Mouse (Mus musculus) lung, embryonic 15.5 days (tissue): ENCODE measurements around the gene Pak6. TPM values are rescaled to one million over a fixed set of nuclear protein-coding genes. Genes with fewer than 3 reads are reported as not detected.
"Not testable (repeated sequence)": the region's sequence is repeated elsewhere in the genome, so short reads cannot be mapped to it uniquely, and the experiment has no call there.

Experiments used
- ATAC-seq: fragments of 200-750 bp; cut with Nextera tagmentation; 2 replicates; pipeline ENCODE4 v1.8.0; 2017; ENCODE audit warnings: moderate number of reproducible peaks, borderline replicate concordance; ENCODE audit not compliant: low FRiP score, low TSS enrichment; ENCODE audit errors: extremely low read depth
- H3K27ac ChIP-seq: fragments of 300-500 bp; sonication (generic); 2 replicates; pipeline ENCODE4 v1.5.1; 2015; ENCODE audit warnings: moderate library complexity, mild to moderate bottlenecking, inconsistent platforms
- H3K27me3 ChIP-seq: fragments of 300-500 bp; sonication (generic); 2 replicates; pipeline ENCODE4 v1.6.1; 2015; ENCODE audit warnings: inconsistent platforms
- H3K36me3 ChIP-seq: fragments of 300-500 bp; sonication (generic); 2 replicates; pipeline ENCODE4 v1.6.1; 2015; ENCODE audit warnings: inconsistent platforms
- H3K4me1 ChIP-seq: fragments of 300-500 bp; sonication (generic); 2 replicates; pipeline ENCODE4 v1.6.1; 2015; ENCODE audit warnings: inconsistent platforms
- H3K4me2 ChIP-seq: fragments of 300-500 bp; sonication (generic); 2 replicates; pipeline ENCODE4 v1.6.1; 2015; ENCODE audit warnings: inconsistent platforms, mild to moderate bottlenecking, moderate library complexity
- H3K4me3 ChIP-seq: fragments of 300-500 bp; sonication (generic); 2 replicates; pipeline ENCODE4 v1.5.1; 2015; ENCODE audit warnings: mild to moderate bottlenecking, inconsistent platforms
- H3K9ac ChIP-seq: fragments of 300-500 bp; sonication (generic); 2 replicates; pipeline ENCODE4 v1.6.1; 2015; ENCODE audit warnings: inconsistent platforms
- H3K9me3 ChIP-seq: fragments of 300-500 bp; sonication (generic); 2 replicates; pipeline ENCODE4 v1.6.1; 2016; ENCODE audit warnings: inconsistent platforms
- WGBS: fragments of 180-500 bp; shearing (Covaris S2); methylation state at CpG from one replicate; pipeline ENCODE4 v1.1.7; 2015; 5-methylcytosine and 5-hydroxymethylcytosine counted together
- polyA plus RNA-seq: library from polyadenylated mRNA; unstranded; fragments of >200 nt; fragmentation: Nextera tagmentation; extraction: Ambion mirVana; gene quantifications from 2 replicates; pipeline ENCODE4 v1.2.1, GENCODE M21; 2015

Pak6 gene
- polyA plus RNA-seq, 1 experiment from 2014 or later, result 1.6 TPM

GRCm38 (mm10) chr2:118646665-118647064 is 16.4 kb upstream of the Pak6 start:
- WGBS, result 80% methylated on average over 5 of the region's 5 CpGs

GRCm38 (mm10) chr2:118650697-118651096 is 12.4 kb upstream of the Pak6 start:
- not testable (repeated sequence) for ATAC-seq, H3K9me3 ChIP-seq
- 48% methylated on average over 2 of the region's 2 CpGs for WGBS

More at GRCm38 (mm10) chr2:118646665-118647064, 16.4 kb upstream of the Pak6 start:
- no peak overlapping the region for H3K4me2 ChIP-seq
- no peak overlapping the region for H3K27ac ChIP-seq
- ATAC-seq, result no peak
- H3K4me3 ChIP-seq, result no peak overlapping the region
- H3K27me3 ChIP-seq, result no peaks in the 10 kb centered on the region
- H3K36me3 ChIP-seq, result peaks cover 34% of the 10 kb centered on the region
- no peaks in the 10 kb centered on the region for H3K4me1 ChIP-seq
- no peak overlapping the region for H3K9ac ChIP-seq
- H3K9me3 ChIP-seq, result no peaks in the 10 kb centered on the region

GRCm38 (mm10) chr2:118656688-118657281 is 6.3 kb upstream of the Pak6 start:
- H3K27me3 ChIP-seq, result no peaks in the 10 kb centered on the region
- no peak overlapping the region for H3K4me3 ChIP-seq
- peaks cover 33% of the 10 kb centered on the region for H3K4me1 ChIP-seq
- no peak overlapping the region for H3K4me2 ChIP-seq
- H3K36me3 ChIP-seq, result no peaks in the 10 kb centered on the region
- H3K27ac ChIP-seq, result peak overlapping the region; percentile 42
- no peak overlapping the region for H3K9ac ChIP-seq
- ATAC-seq, result peak; percentile 36; the same call in 1 of the 2 replicates
- WGBS, result 14% methylated on average over 3 of the region's 3 CpGs
- H3K9me3 ChIP-seq, result no peaks in the 10 kb centered on the region

More at GRCm38 (mm10) chr2:118650697-118651096, 12.4 kb upstream of the Pak6 start:
- not testable (repeated sequence) for H3K27ac ChIP-seq, H3K4me1 ChIP-seq, H3K36me3 ChIP-seq, H3K4me2 ChIP-seq, H3K4me3 ChIP-seq, H3K27me3 ChIP-seq, H3K9ac ChIP-seq

- H3K4me3 ChIP-seq, result no peak overlapping the region
- H3K9me3 ChIP-seq, result no peaks in the 10 kb centered on the region
- no peaks in the 10 kb centered on the region for H3K36me3 ChIP-seq
- WGBS, result 29% methylated on average over 4 of the region's 4 CpGs
- H3K27ac ChIP-seq, result no peak overlapping the region
- no peak overlapping the region for H3K9ac ChIP-seq
- ATAC-seq, result peak; percentile 57; the same call in 1 of the 2 replicates
- peaks cover 15% of the 10 kb centered on the region for H3K27me3 ChIP-seq
- peaks cover 44% of the 10 kb centered on the region for H3K4me1 ChIP-seq
- no peak overlapping the region for H3K4me2 ChIP-seq
These were observed 4.6 kb upstream of the Pak6 start for GRCm38 (mm10) chr2:118658457-118658856.

- no peak overlapping the region for H3K4me3 ChIP-seq
- no peaks in the 10 kb centered on the region for H3K9me3 ChIP-seq
- WGBS, result 55% methylated on average over 1 of the region's 1 CpGs
- peak; percentile 41; the same call in 1 of the 2 replicates for ATAC-seq
- no peak overlapping the region for H3K9ac ChIP-seq
- no peak overlapping the region for H3K27ac ChIP-seq
- peaks cover 21% of the 10 kb centered on the region for H3K27me3 ChIP-seq
- H3K4me2 ChIP-seq, result 0 out of 2 replicates have a peak overlapping the region, but pooled peaks have one; percentile 59
- H3K4me1 ChIP-seq, result peaks cover 49% of the 10 kb centered on the region
- no peaks in the 10 kb centered on the region for H3K36me3 ChIP-seq
These were observed 4.0 kb upstream of the Pak6 start for GRCm38 (mm10) chr2:118659077-118659476.

GRCm38 (mm10) chr2:118659493-118659892 is 3.6 kb upstream of the Pak6 start:
- Histone ChIP-seq H3K4me3 (peak overlapping the region; percentile 44; the same call in 1 of the 2 replicates), H3K4me1 (peaks cover 53% of the 10 kb centered on the region), H3K9ac (no peak overlapping the region), H3K36me3 (no peaks in the 10 kb centered on the region), H3K9me3 (no peaks in the 10 kb centered on the region), H3K4me2 (peak overlapping the region; percentile 59), H3K27me3 (peaks cover 25% of the 10 kb centered on the region), H3K27ac (no peak overlapping the region)
- 69% methylated on average over 12 of the region's 12 CpGs for WGBS
- ATAC-seq, result no peak

GRCm38 (mm10) chr2:118659998-118660452 is 3.1 kb upstream of the Pak6 start:
- peak overlapping the region; percentile 44 for H3K4me3 ChIP-seq
- peak overlapping the region; percentile 59 for H3K4me2 ChIP-seq
- peak overlapping the region; percentile 32; the same call in 1 of the 2 replicates for H3K9ac ChIP-seq
- no peaks in the 10 kb centered on the region for H3K36me3 ChIP-seq
- WGBS, result 0% methylated on average over 4 of the region's 4 CpGs
- H3K27me3 ChIP-seq, result peaks cover 26% of the 10 kb centered on the region
- peak; percentile 61; the same call in 1 of the 2 replicates for ATAC-seq
- no peaks in the 10 kb centered on the region for H3K9me3 ChIP-seq
- peaks cover 53% of the 10 kb centered on the region for H3K4me1 ChIP-seq
- H3K27ac ChIP-seq, result no peak overlapping the region

- Histone ChIP-seq H3K27me3 (peaks cover 26% of the 10 kb centered on the region), H3K4me2 (no peak overlapping the region), H3K4me1 (peaks cover 49% of the 10 kb centered on the region), H3K36me3 (no peaks in the 10 kb centered on the region), H3K27ac (no peak overlapping the region), H3K9ac (no peak overlapping the region), H3K4me3 (no peak overlapping the region), H3K9me3 (no peaks in the 10 kb centered on the region)
- 60% methylated on average over 9 of the region's 9 CpGs for WGBS
- ATAC-seq, result no peak
These were observed 1.2 kb upstream of the Pak6 start for GRCm38 (mm10) chr2:118661891-118662290.

- 47% methylated on average over 19 of the region's 19 CpGs for WGBS
- H3K4me2 ChIP-seq, result peak overlapping the region; percentile 73
- peak; percentile 49 for ATAC-seq
- peak overlapping the region; percentile 39 for H3K4me3 ChIP-seq
- peaks cover 37% of the 10 kb centered on the region for H3K4me1 ChIP-seq
- H3K9ac ChIP-seq, result no peak overlapping the region; the same call in 1 of the 2 replicates
- H3K27me3 ChIP-seq, result peaks cover 26% of the 10 kb centered on the region
- H3K27ac ChIP-seq, result no peak overlapping the region
- H3K36me3 ChIP-seq, result no peaks in the 10 kb centered on the region
- H3K9me3 ChIP-seq, result no peaks in the 10 kb centered on the region
These were observed 982 bp downstream of the Pak6 start for GRCm38 (mm10) chr2:118663804-118664766.

GRCm38 (mm10) chr2:118664975-118665516 is 1.9 kb downstream of the Pak6 start:
- Histone ChIP-seq H3K9ac (no peak overlapping the region), H3K9me3 (no peaks in the 10 kb centered on the region), H3K4me3 (no peak overlapping the region), H3K27ac (no peak overlapping the region), H3K4me2 (no peak overlapping the region), H3K36me3 (no peaks in the 10 kb centered on the region), H3K4me1 (peaks cover 29% of the 10 kb centered on the region), H3K27me3 (peaks cover 26% of the 10 kb centered on the region)
- no peak for ATAC-seq
- whole genome bisulfite sequencing, result 49% methylated on average over 3 of the region's 3 CpGs

GRCm38 (mm10) chr2:118665616-118666015 is 2.5 kb downstream of the Pak6 start:
- Histone ChIP-seq H3K4me2 (no peak overlapping the region), H3K4me1 (peaks cover 24% of the 10 kb centered on the region), H3K4me3 (no peak overlapping the region), H3K27ac (no peak overlapping the region), H3K27me3 (peaks cover 26% of the 10 kb centered on the region), H3K9ac (no peak overlapping the region), H3K9me3 (no peaks in the 10 kb centered on the region), H3K36me3 (no peaks in the 10 kb centered on the region)
- WGBS, result 74% methylated on average over 4 of the region's 4 CpGs
- no peak for ATAC-seq
